Mouse (Mus musculus): Measurements from ENCODE around the gene C3ar1. TPM values are rescaled to one million over a fixed set of nuclear protein-coding genes. Genes with fewer than 3 reads are reported as not detected.

Gene C3ar1
- polyA plus RNA-seq, 1 experiment: 8.2 TPM

DNA sequence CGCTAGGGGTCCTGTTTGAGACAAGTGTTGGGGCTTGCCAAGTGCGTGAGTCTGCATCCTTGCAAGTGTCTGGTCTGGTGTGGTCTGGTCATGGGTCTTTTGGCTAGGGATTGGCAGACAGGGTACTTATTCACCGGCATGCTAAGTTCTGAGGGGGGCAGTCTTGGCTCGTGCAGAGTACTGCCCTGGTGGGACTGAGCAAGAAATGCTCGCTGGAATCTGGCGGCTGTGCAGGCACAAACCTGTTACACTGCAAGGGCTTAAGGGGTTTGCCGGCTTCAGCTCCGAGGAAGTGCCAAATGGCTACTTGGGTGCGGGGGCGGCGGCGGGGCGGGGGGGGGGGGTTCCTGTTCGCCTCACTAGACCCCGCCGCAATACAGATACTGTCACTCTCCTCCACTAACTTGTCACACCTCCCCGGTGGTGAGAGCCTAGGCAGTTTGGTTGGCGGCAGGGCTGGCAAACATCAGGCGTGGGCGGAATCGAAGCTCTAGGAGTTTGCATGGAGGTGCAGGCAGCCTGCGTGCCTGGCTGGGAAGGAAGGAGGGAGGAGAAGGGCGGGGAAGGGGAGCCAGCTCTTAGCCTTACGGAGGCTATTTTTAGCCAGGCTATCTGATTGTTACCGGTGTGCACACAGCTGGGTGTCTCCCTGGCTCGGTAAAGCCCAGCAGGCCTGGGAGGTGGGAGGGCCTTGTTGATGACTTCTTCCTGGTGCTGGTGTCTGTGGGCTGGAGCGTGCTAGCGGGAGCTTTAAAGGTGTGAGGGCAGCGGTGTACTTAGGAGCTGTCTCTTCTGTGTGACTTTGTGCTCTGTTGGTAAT, 29.8 kb downstream of the C3ar1 start:
- no peak for DNase-seq (ENCODE audit: low read depth)

GRCm38 (mm10) chr6:122825166-122825565, 30.8 kb downstream of the C3ar1 start:
- no peak for DNase-seq (ENCODE audit: low read depth)

DNA sequence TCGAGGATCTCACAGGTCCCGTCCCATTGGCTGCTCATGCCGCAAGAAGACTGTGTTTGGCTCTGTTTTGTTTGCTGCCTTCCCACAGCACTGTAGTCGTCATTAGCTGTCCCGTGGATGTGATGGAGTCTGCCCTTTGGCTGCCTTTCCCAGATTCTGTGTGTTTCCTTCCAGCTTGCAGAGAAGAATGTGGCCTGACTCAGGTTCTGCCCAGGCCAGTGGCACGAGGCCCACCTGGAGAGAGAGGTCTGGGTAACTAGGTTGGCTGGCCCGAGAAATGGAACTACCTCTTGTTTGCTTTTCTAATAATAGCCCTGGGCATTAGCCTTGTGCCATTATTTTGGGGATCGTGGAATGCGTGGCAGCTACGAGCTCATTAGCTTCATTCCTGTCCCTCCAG, 31.9 kb downstream of the C3ar1 start:
- DNase-seq (ENCODE audit: low read depth): no peak

DNA sequence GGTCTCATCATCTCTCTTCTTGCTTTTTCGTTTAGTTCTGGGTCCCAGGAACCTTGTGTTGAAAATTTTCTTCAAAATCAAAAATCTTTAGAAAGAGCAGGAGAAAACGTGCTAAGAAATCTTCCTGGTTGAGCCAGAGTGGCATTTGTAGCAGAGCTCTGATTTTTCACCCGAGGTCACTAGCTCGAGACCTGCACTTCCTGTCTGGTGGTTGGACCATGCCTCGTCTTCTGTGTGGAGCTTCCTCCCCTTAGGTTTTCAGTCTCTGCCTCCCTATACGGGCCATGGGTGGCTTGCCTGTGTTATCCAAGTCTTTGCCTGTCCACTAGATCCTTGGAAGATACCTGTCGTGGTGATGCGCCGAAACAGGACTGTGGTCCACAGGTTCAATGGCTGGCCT, 34.1 kb downstream of the C3ar1 start:
- DNase-seq (ENCODE audit: low read depth): no peak

GRCm38 (mm10) chr6:122820799-122821650, 34.9 kb downstream of the C3ar1 start:
- no peak for DNase-seq (ENCODE audit: low read depth)

GRCm38 (mm10) chr6:122820071-122820798, 35.7 kb downstream of the C3ar1 start:
- no peak for DNase-seq (ENCODE audit: low read depth)

DNA sequence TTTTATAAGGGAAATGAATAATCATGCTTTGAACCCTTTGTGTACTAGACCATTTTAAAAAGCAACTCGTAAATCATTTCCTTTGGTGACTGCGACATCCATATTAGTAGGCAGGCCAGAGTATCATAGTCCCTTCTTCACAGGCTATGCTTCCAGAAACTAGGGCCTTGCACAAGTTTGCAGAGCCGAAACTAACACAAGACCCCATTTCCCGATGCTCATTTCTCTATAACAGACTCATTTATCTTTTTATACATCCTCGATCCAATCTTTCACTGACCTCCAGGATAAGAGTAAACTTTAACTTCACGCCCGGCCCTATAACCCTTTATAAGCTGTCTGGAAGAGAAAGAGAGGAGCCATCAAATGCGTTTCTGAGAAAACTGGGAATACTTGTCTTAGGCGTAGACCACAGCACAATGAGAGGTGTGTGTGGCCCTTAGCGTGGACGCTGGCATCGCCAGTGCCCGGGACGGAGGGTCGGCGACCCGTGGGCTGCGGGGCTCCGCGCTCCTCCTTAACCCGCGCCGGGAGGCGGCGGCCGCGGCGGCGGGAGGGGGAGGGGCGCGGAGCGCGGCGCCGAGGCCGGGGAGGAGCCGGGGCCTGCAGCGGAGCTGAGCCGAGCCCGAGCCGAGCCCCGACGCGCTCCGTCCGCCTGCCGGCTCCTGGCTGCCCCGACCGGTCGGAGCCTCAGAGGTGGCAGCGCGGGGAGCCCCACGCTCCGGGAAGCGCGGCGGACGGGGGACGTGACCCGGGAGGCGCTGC, 36.5 kb downstream of the C3ar1 start, which contains the start of gene Foxj2:
Gene Foxj2, plus strand, starts transcription at position 609 of the 765 bp plus-strand sequence.
- DNase-seq (ENCODE audit: low read depth): no peak

- no peak for DNase-seq (ENCODE audit: low read depth)
These were observed 42.3 kb downstream of the C3ar1 start for GRCm38 (mm10) chr6:122813640-122814039.

DNA sequence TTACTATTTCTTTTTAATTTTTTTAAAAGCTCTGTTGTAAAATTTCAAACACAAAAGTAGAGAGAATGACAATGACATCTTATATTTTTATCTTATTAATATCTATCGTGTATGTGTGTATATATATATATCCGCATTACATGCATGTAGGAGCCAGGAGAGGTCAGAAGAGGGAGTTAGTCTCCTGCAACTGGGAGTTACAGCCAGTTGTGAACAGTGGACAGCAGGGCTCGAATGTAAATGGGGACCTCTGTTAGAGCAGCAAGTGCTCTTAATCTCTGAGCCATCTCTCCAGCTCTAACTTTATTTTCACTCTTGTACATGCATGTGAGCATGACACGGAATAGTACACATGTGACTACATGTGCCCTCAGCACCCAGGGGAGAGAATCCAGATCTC, 43.2 kb downstream of the C3ar1 start:
- DNase-seq (ENCODE audit: low read depth): no peak

DNA sequence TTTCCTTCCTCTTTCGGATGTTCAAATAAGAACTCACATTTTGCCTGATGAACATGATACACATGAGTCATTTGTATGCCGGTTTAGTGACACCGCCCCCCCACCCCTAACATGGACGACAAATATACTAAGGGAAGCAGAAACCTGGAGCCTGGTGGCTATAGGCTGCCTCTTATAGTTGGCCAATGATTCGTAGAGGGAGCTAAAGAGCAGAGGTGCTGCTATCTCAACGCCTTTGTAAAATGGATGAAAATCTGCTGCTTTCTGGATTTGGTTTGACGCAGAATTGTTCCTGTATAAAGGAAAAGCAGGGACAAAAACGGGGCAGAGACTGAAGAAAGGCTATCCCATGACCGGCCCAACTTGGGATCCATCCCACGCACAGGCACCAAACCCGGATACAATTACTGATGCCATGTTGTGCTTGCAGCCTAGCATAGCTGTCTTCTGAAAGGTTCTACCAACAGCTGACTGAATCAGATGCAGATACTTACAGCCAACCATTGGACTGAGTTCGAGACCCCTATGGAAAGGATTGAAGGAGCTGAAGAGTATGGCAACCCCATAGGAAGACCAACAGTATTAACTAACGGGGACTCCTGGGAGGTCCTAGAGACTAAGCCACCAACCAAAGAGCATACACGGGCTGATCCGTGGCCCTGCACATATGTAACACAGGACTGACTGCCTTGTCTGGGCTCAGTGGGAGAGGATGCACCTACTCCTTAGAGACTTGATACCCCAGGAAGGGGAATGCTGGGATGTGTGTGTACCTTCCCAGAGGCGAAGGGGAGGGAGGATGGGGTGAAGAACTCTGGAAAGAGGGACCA, 44.0 kb downstream of the C3ar1 start:
- no peak for DNase-seq (ENCODE audit: low read depth)

DNA sequence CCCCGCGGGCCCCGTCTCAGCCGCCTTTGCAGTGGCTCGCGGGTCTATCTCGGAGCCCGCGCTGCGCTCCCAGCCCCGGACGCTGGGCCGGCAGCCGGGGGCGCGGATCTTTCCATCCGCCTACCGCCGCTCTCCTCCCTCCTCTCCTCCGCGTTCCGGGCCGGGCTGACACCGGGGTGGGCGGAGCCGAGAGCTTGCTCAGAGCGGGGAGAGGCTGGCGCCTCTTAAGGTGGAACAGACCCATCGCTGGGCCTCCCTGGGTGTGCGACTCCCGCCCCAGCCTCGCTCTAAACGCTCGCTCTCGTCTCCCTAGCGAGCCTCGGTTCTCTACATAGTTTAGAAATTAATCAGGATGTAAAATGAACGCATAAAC, 44.7 kb downstream of the C3ar1 start:
- DNase-seq (ENCODE audit: low read depth): no peak

GRCm38 (mm10) chr6:122810615-122811279, 45.2 kb downstream of the C3ar1 start:
- no peak for DNase-seq (ENCODE audit: low read depth)

DNA sequence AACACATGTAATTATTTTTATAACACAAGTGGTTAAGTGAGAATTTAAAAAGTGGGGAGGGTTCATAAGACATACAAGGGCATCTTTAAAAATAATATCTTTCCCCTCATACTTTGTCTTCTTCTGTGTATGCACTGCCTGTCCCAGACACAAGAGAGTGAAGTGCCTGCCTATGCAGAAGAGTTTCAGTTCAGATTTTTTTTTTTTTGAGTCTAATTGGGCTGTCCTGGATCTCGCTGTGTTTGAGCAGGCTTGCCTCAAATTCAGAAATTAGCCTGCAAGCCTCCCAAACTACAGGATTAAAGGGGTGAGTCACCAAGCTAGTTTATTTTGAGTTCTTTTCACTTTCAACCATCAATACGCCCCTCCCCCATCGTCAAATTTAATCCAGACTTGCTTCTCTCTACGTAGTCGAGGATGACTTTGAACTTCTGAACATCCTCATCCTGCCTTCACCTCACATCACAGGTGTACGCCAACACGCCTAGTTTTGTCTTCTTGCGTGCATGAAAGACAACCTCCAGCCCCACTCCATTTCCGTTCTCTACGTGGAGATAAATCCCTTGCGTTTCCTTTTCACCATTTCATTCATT, 45.8 kb downstream of the C3ar1 start:
- DNase-seq (ENCODE audit: low read depth): no peak

DNA sequence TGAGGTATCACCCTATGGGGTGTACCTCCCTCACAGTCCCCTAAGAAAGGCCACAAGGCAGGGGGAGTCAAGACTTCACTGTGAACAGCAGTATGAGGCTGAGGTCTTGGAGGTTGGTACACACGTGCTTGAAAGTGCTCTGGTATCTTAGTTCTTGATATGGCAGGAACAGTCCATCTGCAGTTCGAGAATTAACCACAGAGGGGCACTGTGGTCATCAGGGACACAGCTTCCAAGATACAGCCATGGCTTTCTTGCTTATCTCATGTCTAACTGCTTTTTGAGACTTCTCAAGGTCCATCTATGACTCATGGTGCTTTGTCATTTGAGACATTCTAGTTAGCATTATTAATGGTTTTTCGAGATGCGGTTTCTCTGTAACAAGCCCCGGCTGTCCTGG, 51.5 kb downstream of the C3ar1 start:
- DNase-seq (ENCODE audit: low read depth): no peak

DNA sequence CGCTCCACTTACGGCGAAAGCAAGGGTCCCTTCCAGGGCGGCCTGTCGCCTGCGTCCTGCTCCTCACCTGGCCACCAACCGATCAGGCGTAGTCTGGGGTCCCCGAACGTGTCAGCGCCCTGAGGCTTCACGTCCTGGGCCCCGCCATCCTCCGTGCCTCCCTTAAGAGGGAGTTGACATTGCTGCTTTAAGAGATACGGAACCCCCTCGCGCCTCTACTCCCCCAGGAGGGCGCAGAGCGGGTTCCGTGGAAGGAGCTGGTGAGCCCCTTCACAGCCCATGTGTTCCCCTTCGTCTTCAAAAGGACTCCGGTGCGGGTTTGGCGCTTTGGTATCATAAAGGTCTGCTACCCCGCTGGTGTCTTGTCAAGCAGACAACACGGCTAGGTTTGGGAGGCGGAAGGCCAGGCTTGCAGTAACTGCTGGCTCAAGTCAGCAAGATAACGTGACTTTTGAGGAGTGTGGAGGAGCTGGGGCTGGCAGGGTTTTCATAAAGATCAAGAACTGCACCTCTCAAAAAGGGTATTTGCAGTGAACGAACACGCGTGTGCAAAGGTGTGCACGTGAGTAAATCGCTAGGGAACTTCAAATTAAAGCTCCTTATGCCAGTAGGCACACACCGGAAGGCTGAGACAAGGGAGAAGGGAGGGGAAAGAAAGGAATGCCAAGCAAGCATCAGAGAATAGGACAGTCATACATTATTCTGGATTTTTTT, 54.0 kb downstream of the C3ar1 start:
- no peak for DNase-seq (ENCODE audit: low read depth)

GRCm38 (mm10) chr6:122801301-122801800, 54.6 kb downstream of the C3ar1 start, which contains the start of gene Slc2a3:
Gene Slc2a3, minus strand, starts transcription at chr6:122801640.
- DNase-seq (ENCODE audit: low read depth): no peak

- DNase-seq (ENCODE audit: low read depth): no peak
These were observed 55.2 kb downstream of the C3ar1 start for GRCm38 (mm10) chr6:122800640-122801300.

All from gonadal fat pad, adult 2 months (tissue).